Mouse (Mus musculus) midbrain, embryonic 15.5 days (tissue): ENCODE data around the gene Robo2. TPM values are rescaled to one million over a fixed set of nuclear protein-coding genes. Genes with fewer than 3 reads are reported as not detected.

Source experiments
- ATAC-seq: fragments of 200-750 bp; cut with Nextera tagmentation; replicated peaks from 2 replicates; pipeline ENCODE4 v1.8.0; 2017; ENCODE audit warnings: moderate TSS enrichment
- H3K27ac ChIP-seq: fragments of 300-500 bp; sonication (generic); 2 replicates; pipeline ENCODE4 v1.5.1; 2015; ENCODE audit warnings: mild to moderate bottlenecking, inconsistent platforms
- H3K27me3 ChIP-seq: fragments of 300-500 bp; sonication (generic); replicated peaks from 2 replicates; pipeline ENCODE4 v1.6.1; 2015; ENCODE audit warnings: inconsistent platforms
- H3K36me3 ChIP-seq: fragments of 300-500 bp; sonication (generic); replicated peaks from 2 replicates; pipeline ENCODE4 v1.6.1; 2015; ENCODE audit warnings: inconsistent platforms
- H3K4me1 ChIP-seq: fragments of 300-500 bp; sonication (generic); 2 replicates; pipeline ENCODE4 v1.6.1; 2015; ENCODE audit warnings: inconsistent platforms
- H3K4me2 ChIP-seq: fragments of 300-500 bp; sonication (generic); 2 replicates; pipeline ENCODE4 v1.6.1; 2015; ENCODE audit warnings: inconsistent platforms, mild to moderate bottlenecking, moderate library complexity
- H3K4me3 ChIP-seq: fragments of 300-500 bp; sonication (generic); 2 replicates; pipeline ENCODE4 v1.5.1; 2015; ENCODE audit warnings: mild to moderate bottlenecking, inconsistent platforms
- H3K9ac ChIP-seq: fragments of 300-500 bp; sonication (generic); 2 replicates; pipeline ENCODE4 v1.6.1; 2015; ENCODE audit warnings: mild to moderate bottlenecking, inconsistent platforms
- H3K9me3 ChIP-seq: fragments of 300-500 bp; sonication (generic); 2 replicates; pipeline ENCODE4 v1.6.1; 2016; ENCODE audit warnings: inconsistent platforms
- WGBS: fragments of 180-500 bp; shearing (Covaris S2); methylation state at CpG from one replicate; pipeline ENCODE4 v1.1.7; 2015; ENCODE audit warnings: mixed read lengths; 5-methylcytosine and 5-hydroxymethylcytosine counted together
- polyA plus RNA-seq: library from polyadenylated mRNA; unstranded; fragments of >200 nt; fragmentation: Nextera tagmentation; extraction: Ambion mirVana; gene quantifications from 2 replicates; pipeline ENCODE4 v1.2.1, GENCODE M21; 2015

Robo2 gene
- polyA plus RNA-seq, 1 experiment from 2014 or later: 91.6 TPM

GRCm38 (mm10) chr16:74313222-74313621, 98.4 kb downstream of the Robo2 start:
- Histone ChIP-seq H3K4me1 (peaks cover 9% of the 10 kb centered on the region; the same call in 1 of the 2 replicates), H3K4me2 (no peak overlapping the region), H3K36me3 (no peaks in the 10 kb centered on the region), H3K4me3 (no peak overlapping the region), H3K9ac (no peak overlapping the region), H3K9me3 (no peaks in the 10 kb centered on the region), H3K27me3 (no peaks in the 10 kb centered on the region), H3K27ac (no peak overlapping the region)
- 32% methylated on average over 4 of the region's 4 CpGs for WGBS
- no peak for ATAC-seq

DNA sequence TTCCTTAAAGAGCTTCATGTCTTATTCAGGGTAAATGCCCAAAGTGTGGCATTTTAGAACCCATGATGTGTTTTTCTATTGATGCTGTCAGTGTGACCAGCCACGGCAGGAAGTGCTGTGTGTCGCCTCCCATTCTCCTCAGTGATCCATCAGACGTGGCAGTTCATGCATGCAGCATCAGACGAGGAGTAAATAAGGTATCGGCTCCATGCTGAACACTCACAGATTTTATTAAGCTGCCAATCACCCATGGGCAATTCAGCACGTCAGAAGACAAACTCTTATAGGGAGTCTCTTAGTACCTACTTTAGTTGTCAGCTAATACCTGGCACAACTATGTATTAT, 104.1 kb downstream of the Robo2 start:
- Histone ChIP-seq H3K9ac (no peak overlapping the region), H3K4me2 (no peak overlapping the region), H3K27ac (no peak overlapping the region), H3K9me3 (no peaks in the 10 kb centered on the region), H3K27me3 (no peaks in the 10 kb centered on the region), H3K36me3 (no peaks in the 10 kb centered on the region), H3K4me1 (no peaks in the 10 kb centered on the region), H3K4me3 (no peak overlapping the region)
- WGBS: 28% methylated on average over 6 of the region's 6 CpGs
- no peak; the same call in 1 of the 2 replicates for ATAC-seq

DNA sequence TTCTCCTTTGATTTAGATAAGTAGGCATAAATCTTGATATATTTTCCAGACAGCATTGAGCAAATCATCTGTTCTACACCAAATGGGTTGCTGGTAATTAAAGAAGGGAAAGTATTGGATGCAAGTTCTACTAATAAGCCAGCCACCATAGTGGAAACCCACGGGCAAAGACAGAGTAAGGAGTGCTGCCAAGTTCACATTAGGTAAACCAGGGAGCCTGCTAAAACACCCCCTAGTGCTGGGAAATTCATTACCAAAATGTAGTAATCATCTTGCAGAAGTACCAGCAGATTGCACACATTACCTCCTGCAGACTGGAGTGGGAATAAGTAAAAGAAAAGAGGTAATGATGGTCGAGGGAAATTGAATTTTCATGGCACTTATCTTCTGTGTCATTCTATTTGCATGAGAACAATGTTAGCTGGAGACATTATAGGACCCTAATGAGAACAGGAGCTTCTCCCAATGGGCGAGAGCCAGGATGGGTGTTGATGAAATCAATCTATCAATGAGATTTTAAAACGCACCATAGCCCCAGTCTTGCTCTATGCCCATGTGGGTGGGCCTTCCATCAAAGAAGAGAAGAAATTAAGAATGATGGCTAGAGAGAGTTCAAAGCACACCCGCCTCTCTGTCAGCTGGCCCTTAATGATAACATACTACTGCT, 104.6 kb downstream of the Robo2 start:
- Histone ChIP-seq H3K9ac (no peak overlapping the region), H3K4me2 (no peak overlapping the region), H3K27ac (no peak overlapping the region), H3K4me1 (no peaks in the 10 kb centered on the region), H3K27me3 (no peaks in the 10 kb centered on the region), H3K36me3 (no peaks in the 10 kb centered on the region), H3K9me3 (no peaks in the 10 kb centered on the region), H3K4me3 (no peak overlapping the region)
- 44% methylated on average over 5 of the region's 5 CpGs for WGBS
- no peak; the same call in 1 of the 2 replicates for ATAC-seq

DNA sequence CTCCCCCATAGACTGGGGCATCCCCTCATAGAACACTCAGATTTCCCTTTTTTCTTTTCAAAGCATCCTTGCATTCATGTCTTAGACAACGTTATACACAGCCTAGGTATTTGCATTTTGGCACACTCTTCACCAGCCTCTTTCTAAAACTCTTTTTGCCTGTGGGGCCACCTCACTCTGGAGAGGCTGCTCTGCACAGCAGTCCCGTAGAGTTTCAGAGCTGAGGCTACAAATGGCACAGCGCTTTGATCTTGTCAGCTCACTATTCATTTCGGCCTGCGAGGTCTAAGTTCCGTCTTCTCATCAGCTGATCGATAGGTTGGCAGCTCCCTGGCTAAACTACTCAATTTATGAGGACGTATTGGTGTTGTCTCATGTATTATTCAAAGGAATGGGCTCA, 123.7 kb downstream of the Robo2 start:
- H3K4me1 ChIP-seq: 0 out of 2 replicates have a peak, but pooled peaks cover 3% of the 10 kb centered on the region
- H3K9me3 ChIP-seq: no peaks in the 10 kb centered on the region
- no peak overlapping the region for H3K27ac ChIP-seq
- no peaks in the 10 kb centered on the region for H3K27me3 ChIP-seq
- H3K36me3 ChIP-seq: no peaks in the 10 kb centered on the region
- H3K9ac ChIP-seq: no peak overlapping the region
- no peak overlapping the region for H3K4me2 ChIP-seq
- no peak overlapping the region for H3K4me3 ChIP-seq
- ATAC-seq: peak; percentile 70; the same call in 1 of the 2 replicates
- 43% methylated on average over 8 of the region's 8 CpGs for WGBS

DNA sequence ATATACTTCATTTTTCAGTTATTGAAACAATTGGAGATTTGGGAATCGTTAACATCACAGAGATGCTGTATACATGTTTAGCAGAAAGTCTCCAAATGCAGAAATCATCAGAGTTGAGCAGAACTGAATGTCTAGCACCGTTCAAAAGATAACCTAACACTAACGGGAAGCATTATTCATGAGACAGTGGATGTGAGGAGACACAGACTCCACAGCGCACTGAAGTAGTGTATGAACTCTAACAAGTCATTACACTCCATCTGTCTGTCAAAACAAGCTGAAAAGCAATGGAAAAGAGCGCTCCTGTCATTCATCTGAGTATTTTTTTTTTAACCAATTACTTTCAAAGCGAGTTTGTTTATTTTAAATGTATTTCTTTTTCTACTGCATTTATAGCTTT, 129.1 kb downstream of the Robo2 start:
- Histone ChIP-seq H3K27ac (no peak overlapping the region), H3K4me1 (no peaks in the 10 kb centered on the region), H3K4me3 (no peak overlapping the region), H3K36me3 (no peaks in the 10 kb centered on the region), H3K27me3 (no peaks in the 10 kb centered on the region), H3K9ac (no peak overlapping the region), H3K9me3 (no peaks in the 10 kb centered on the region), H3K4me2 (no peak overlapping the region)
- WGBS: 64% methylated on average over 6 of the region's 6 CpGs
- ATAC-seq: no peak

DNA sequence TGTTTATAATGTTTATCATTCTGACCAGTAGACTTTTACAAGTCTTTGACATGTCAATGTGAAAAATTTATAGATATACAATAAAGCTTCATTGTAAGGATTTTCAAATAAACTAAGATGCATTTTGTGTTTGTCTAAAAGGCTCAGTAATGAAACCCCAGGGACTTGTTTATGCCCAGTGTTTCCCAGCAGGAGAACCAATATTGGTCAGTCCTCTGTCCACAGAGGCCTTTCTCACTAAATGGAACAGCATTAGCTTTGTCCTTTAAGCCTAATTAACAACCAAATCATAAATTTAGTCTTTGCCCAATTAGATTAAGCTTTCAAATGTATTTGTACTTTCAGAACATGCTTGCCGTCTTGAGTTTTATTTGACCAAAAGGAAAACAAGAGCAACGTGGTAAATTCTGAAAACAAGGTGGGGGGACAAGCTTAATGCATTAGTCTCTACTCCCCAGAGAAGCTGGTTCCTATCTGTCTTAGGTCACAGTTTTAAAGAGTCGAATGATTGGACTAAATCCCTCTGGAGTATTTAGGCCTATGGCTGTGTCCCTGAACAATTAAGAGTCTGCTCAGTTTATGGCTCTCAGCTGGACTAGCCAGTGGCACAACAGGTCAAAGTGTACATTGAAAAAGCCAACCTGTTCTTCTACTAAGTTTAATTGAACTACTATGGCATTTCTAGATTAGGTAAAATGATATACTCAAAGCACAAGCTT, 134.6 kb downstream of the Robo2 start:
- Histone ChIP-seq H3K9me3 (no peaks in the 10 kb centered on the region), H3K4me1 (no peaks in the 10 kb centered on the region), H3K27ac (no peak overlapping the region), H3K27me3 (no peaks in the 10 kb centered on the region), H3K4me2 (no peak overlapping the region), H3K36me3 (no peaks in the 10 kb centered on the region), H3K4me3 (no peak overlapping the region), H3K9ac (no peak overlapping the region)
- 57% methylated on average over 3 of the region's 3 CpGs for WGBS
- no peak for ATAC-seq

DNA sequence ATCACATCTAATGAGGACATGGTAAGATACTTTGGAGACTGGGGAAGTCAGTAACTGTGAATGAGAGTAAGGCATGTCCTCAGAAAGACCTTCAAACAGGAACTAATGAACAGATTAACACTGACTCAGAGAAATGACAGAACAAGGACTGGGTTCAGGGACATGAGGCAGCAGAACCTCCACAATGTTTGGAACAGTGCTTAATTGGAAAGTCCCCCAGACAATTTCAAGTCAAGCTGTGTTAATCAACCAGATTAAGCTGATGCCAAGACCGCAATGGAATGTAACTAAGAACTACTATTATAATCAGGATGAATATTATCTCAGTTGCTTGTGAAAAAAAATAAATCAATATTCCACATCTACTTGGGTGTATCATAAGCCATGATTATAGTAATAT, 137.0 kb downstream of the Robo2 start:
- Histone ChIP-seq H3K27me3 (no peaks in the 10 kb centered on the region), H3K9ac (no peak overlapping the region), H3K4me3 (no peak overlapping the region), H3K27ac (no peak overlapping the region), H3K36me3 (no peaks in the 10 kb centered on the region), H3K4me2 (no peak overlapping the region), H3K4me1 (no peaks in the 10 kb centered on the region), H3K9me3 (no peaks in the 10 kb centered on the region)
- WGBS: 81% methylated on average over 1 of the region's 1 CpGs
- no peak for ATAC-seq

- no peak overlapping the region for H3K4me2 ChIP-seq
- H3K36me3 ChIP-seq: no peaks in the 10 kb centered on the region
- no peak for ATAC-seq
- H3K27me3 ChIP-seq: no peaks in the 10 kb centered on the region
- H3K4me3 ChIP-seq: no peak overlapping the region
- H3K9me3 ChIP-seq: no peaks in the 10 kb centered on the region
- no peak overlapping the region for H3K27ac ChIP-seq
- H3K9ac ChIP-seq: no peak overlapping the region
- H3K4me1 ChIP-seq: no peaks in the 10 kb centered on the region
- 70% methylated on average over 4 of the region's 4 CpGs for WGBS
Observed at GRCm38 (mm10) chr16:74272993-74273392, 138.6 kb downstream of the Robo2 start.

DNA sequence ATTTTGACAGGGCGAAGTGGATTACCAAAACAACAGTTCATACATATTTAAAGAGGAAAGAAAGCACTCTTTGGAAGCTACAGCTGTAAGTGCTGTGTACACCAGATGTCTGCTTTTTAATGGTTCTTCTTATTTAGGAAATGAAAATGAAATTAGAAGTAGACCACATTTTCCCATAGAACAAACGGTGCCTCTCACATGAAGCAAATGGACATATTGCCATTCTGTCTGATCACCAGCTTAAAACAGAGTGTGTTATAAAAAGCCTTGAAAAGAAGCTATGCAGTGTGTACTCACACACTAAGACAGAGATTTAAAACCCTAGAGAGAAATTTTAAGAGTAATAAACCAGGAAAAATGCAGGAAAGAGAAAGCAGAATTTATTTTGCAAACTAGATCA, 153.4 kb downstream of the Robo2 start:
- Histone ChIP-seq H3K27ac (no peak overlapping the region), H3K4me1 (no peaks in the 10 kb centered on the region), H3K9ac (no peak overlapping the region), H3K27me3 (no peaks in the 10 kb centered on the region), H3K4me3 (no peak overlapping the region), H3K4me2 (no peak overlapping the region), H3K36me3 (no peaks in the 10 kb centered on the region), H3K9me3 (no peaks in the 10 kb centered on the region)
- 55% methylated on average over 2 of the region's 2 CpGs for WGBS
- no peak for ATAC-seq

GRCm38 (mm10) chr16:74244452-74244851, 167.2 kb downstream of the Robo2 start:
- H3K27ac ChIP-seq: no peak overlapping the region
- H3K9ac ChIP-seq: no peak overlapping the region
- H3K4me1 ChIP-seq: no peaks in the 10 kb centered on the region
- no peak overlapping the region for H3K4me3 ChIP-seq
- H3K27me3 ChIP-seq: no peaks in the 10 kb centered on the region
- 56% methylated on average over 5 of the region's 5 CpGs for WGBS
- no peak overlapping the region for H3K4me2 ChIP-seq
- H3K36me3 ChIP-seq: no peaks in the 10 kb centered on the region
- peak; percentile 60; the same call in 1 of the 2 replicates for ATAC-seq
- H3K9me3 ChIP-seq: no peaks in the 10 kb centered on the region

GRCm38 (mm10) chr16:74241534-74241933, 170.1 kb downstream of the Robo2 start:
- Histone ChIP-seq H3K4me1 (no peaks in the 10 kb centered on the region), H3K36me3 (no peaks in the 10 kb centered on the region), H3K4me3 (no peak overlapping the region), H3K27me3 (no peaks in the 10 kb centered on the region), H3K9ac (no peak overlapping the region), H3K4me2 (no peak overlapping the region), H3K9me3 (no peaks in the 10 kb centered on the region), H3K27ac (no peak overlapping the region)
- no peak for ATAC-seq
- 91% methylated on average over 1 of the region's 1 CpGs for WGBS

DNA sequence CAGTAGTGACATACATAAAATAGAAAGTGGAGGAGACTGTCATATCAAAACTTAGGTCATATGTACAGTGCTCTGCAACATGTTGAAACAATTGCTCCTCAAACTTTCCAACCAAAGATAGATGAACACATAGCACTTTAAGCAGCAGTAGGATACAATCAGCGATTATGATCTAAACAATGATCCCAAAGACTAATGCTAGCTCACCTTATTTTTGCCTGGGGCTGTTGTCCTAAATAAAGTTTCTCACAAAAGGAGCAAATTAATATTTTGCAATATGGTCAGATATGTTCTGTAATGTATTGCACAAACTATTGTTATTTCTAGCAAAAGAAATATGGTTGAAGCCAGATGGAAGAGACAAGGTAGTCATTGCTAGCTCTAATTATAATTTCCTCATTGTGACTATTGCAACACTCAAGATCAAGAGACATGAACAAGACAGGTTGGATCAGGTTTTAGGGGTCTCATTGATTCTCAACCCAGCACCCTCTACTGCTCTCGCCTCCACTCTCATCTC, 174.2 kb downstream of the Robo2 start:
- no peaks in the 10 kb centered on the region for H3K27me3 ChIP-seq
- ATAC-seq: no peak
- no peak overlapping the region for H3K4me2 ChIP-seq
- WGBS: 94% methylated on average over 2 of the region's 2 CpGs
- peaks cover 5% of the 10 kb centered on the region; the same call in 1 of the 2 replicates for H3K4me1 ChIP-seq
- no peak overlapping the region for H3K4me3 ChIP-seq
- no peak overlapping the region for H3K9ac ChIP-seq
- no peak overlapping the region for H3K27ac ChIP-seq
- no peaks in the 10 kb centered on the region for H3K36me3 ChIP-seq
- H3K9me3 ChIP-seq: no peaks in the 10 kb centered on the region
